Mouse (Mus musculus) MEL (cell line): ENCODE data around the gene Gm37240. TPM values are rescaled to one million over a fixed set of nuclear protein-coding genes. Genes with fewer than 3 reads are reported as not detected.

ENCODE experiments used
- DNase-seq: peaks from one replicate; pipeline ENCODE4 v3.0.0; 2011; ENCODE audit warnings: low read depth, low spot score
- H3K27ac ChIP-seq: 2 replicates; pipeline ENCODE4 v1.5.1; 2012; ENCODE audit warnings: low read depth, mild to moderate bottlenecking, control low read depth, low read length, moderate library complexity; ENCODE audit not compliant: control insufficient read depth
- H3K27me3 ChIP-seq, 2 experiments: fragments of 150-350 bp in 1 of 2; sonication (generic) in 1 of 2; 2 replicates each; pipeline ENCODE4 v1.6.1; 2012; ENCODE audit warnings: low read length in 2 of 2, mild to moderate bottlenecking in 2 of 2, improper control_type of control experiment in 1 of 2, moderate library complexity in 1 of 2; ENCODE audit not compliant: insufficient read depth in 2 of 2, control insufficient read depth in 1 of 2
- H3K36me3 ChIP-seq, 2 experiments: 2 replicates each; pipeline ENCODE4 v1.6.1; 2012 to 2014; ENCODE audit warnings: low read length in 2 of 2, improper control_type of control experiment in 1 of 2, inconsistent platforms in 1 of 2, mild to moderate bottlenecking in 1 of 2; ENCODE audit not compliant: insufficient read depth in 2 of 2, control insufficient read depth in 1 of 2
- H3K4me1 ChIP-seq, 2 experiments: fragments of 150-350 bp in 1 of 2; sonication (generic) in 1 of 2; 2 replicates each; pipeline ENCODE4 v1.6.1; 2012; ENCODE audit warnings: low read length in 2 of 2, improper control_type of control experiment in 1 of 2, mild to moderate bottlenecking in 1 of 2; ENCODE audit not compliant: insufficient read depth in 2 of 2, control insufficient read depth in 1 of 2
- H3K4me3 ChIP-seq, 2 experiments: fragments of 150-350 bp in 1 of 2; sonication (generic) in 1 of 2; 2 replicates each; pipeline ENCODE4 v1.5.1; 2012; ENCODE audit warnings: low read depth in 2 of 2, low read length in 2 of 2, mild to moderate bottlenecking in 2 of 2, moderate library complexity in 2 of 2, control low read depth in 1 of 2, improper control_type of control experiment in 1 of 2; ENCODE audit not compliant: control insufficient read depth in 1 of 2, insufficient read depth in 1 of 2
- H3K79me2 ChIP-seq: 2 replicates; pipeline ENCODE4 v1.6.1; 2012; ENCODE audit warnings: mild to moderate bottlenecking, low read length, moderate library complexity; ENCODE audit not compliant: control insufficient read depth, poor library complexity, insufficient read depth
- H3K9ac ChIP-seq: 2 replicates; pipeline ENCODE4 v1.6.1; 2012; ENCODE audit warnings: low read depth, mild to moderate bottlenecking, control low read depth, low read length, moderate library complexity; ENCODE audit not compliant: control insufficient read depth, poor library complexity, severe bottlenecking
- H3K9me3 ChIP-seq: fragments of 150-350 bp; sonication (generic); replicated peaks from 2 replicates; pipeline ENCODE4 v1.6.1; 2012; ENCODE audit warnings: mild to moderate bottlenecking, low read length, improper control_type of control experiment, moderate library complexity; ENCODE audit not compliant: insufficient read depth
- CTCF ChIP-seq, 3 experiments: IDR thresholded peaks in 2 of 3; conservative IDR thresholded peaks in 1 of 3; 2 replicates each; pipeline ENCODE4 v1.5.1; 2011 to 2012; ENCODE audit warnings: low read length in 3 of 3, low read depth in 2 of 3, mild to moderate bottlenecking in 2 of 3, improper control_type of control experiment in 1 of 3, inconsistent platforms in 1 of 3, mixed read lengths in 1 of 3, moderate library complexity in 1 of 3; ENCODE audit not compliant: control insufficient read depth in 1 of 3, insufficient read depth in 1 of 3, poor library complexity in 1 of 3, severe bottlenecking in 1 of 3
- ELF1 ChIP-seq: IDR thresholded peaks from 2 replicates; pipeline ENCODE4 v1.6.1; 2014; ENCODE audit warnings: low read depth, mild to moderate bottlenecking, inconsistent platforms, low read length, improper control_type of control experiment, moderate library complexity
- HCFC1 ChIP-seq: IDR thresholded peaks from 2 replicates; pipeline ENCODE4 v1.6.1; 2012; ENCODE audit warnings: low read depth, mild to moderate bottlenecking, inconsistent platforms, low read length, improper control_type of control experiment, moderate library complexity
- JUND ChIP-seq: IDR thresholded peaks from 2 replicates; pipeline ENCODE4 v1.6.1; 2011; ENCODE audit warnings: low read depth, mild to moderate bottlenecking, improper control_type of control experiment, low read length
- MAFK ChIP-seq: IDR thresholded peaks from 2 replicates; pipeline ENCODE4 v1.6.1; 2011; ENCODE audit warnings: low read depth, mild to moderate bottlenecking, low read length, improper control_type of control experiment, borderline replicate concordance
- MAX ChIP-seq: IDR thresholded peaks from 2 replicates; pipeline ENCODE4 v1.6.1; 2011; ENCODE audit warnings: low read length, improper control_type of control experiment
- MEF2A ChIP-seq: IDR thresholded peaks from 2 replicates; pipeline ENCODE4 v1.6.1; 2014; ENCODE audit warnings: low read depth, mild to moderate bottlenecking, inconsistent platforms, low read length, improper control_type of control experiment; ENCODE audit not compliant: poor library complexity, insufficient replicate concordance, severe bottlenecking; ENCODE audit errors: extremely low read depth
- RAD21 ChIP-seq: IDR thresholded peaks from 2 replicates; pipeline ENCODE4 v1.6.1; 2011; ENCODE audit warnings: mild to moderate bottlenecking, low read depth, low read length, improper control_type of control experiment
- TAL1 ChIP-seq: IDR thresholded peaks from 2 replicates; pipeline ENCODE4 v1.6.1; 2012; ENCODE audit warnings: mild to moderate bottlenecking, inconsistent platforms, low read length, moderate library complexity, mixed read lengths
- UBTF ChIP-seq: IDR thresholded peaks from 2 replicates; pipeline ENCODE4 v1.6.1; 2012; ENCODE audit warnings: low read depth, mild to moderate bottlenecking, inconsistent platforms, low read length, improper control_type of control experiment, moderate library complexity, borderline replicate concordance; ENCODE audit not compliant: insufficient read depth
- USF1 ChIP-seq: IDR thresholded peaks from 2 replicates; pipeline ENCODE4 v1.6.1; 2014; ENCODE audit warnings: low read depth, mild to moderate bottlenecking, inconsistent platforms, low read length, improper control_type of control experiment, moderate library complexity
- ZC3H11A ChIP-seq: IDR thresholded peaks from 2 replicates; pipeline ENCODE4 v1.6.1; 2012; ENCODE audit warnings: low read depth, mild to moderate bottlenecking, inconsistent platforms, low read length, improper control_type of control experiment
- ZKSCAN1 ChIP-seq: IDR thresholded peaks from 2 replicates; pipeline ENCODE4 v1.6.1; 2012; ENCODE audit warnings: low read depth, mild to moderate bottlenecking, inconsistent platforms, low read length, improper control_type of control experiment, moderate library complexity
- ZNF384 ChIP-seq: IDR thresholded peaks from 2 replicates; pipeline ENCODE4 v1.6.1; 2012; ENCODE audit warnings: low read depth, mild to moderate bottlenecking, inconsistent platforms, low read length, improper control_type of control experiment
- polyA plus RNA-seq, 2 experiments: library from polyadenylated mRNA; stranded (reverse) in 1 of 2; unstranded in 1 of 2; fragments of >175 nt in 1 of 2; fragments of >200 nt in 1 of 2; gene quantifications; 2 replicates each; pipeline versions ENCODE4 v1.2.1 to v1.2.4; 2012; ENCODE audit warnings: low replicate concordance in 2 of 2, low read depth in 1 of 2; ENCODE audit not compliant: insufficient read length in 2 of 2, insufficient read depth in 1 of 2, missing spikeins in 1 of 2
- total RNA-seq: library from RNA; depleted of rRNA; stranded (reverse); fragments of 300-350 nt; gene quantifications from 2 replicates; pipeline ENCODE4 v1.2.3, GENCODE M21; 2012

Gm37240 gene
- total and polyA plus RNA-seq, 3 experiments: 0.04 TPM; not detected in 2

- H3K36me3 ChIP-seq: no peaks in the 10 kb centered on the region
- no peak overlapping the region for H3K4me3 ChIP-seq
- no peak for DNase-seq
- no peaks in the 10 kb centered on the region for H3K4me1 ChIP-seq
- TF ChIP-seq MEF2A: no peak
- no peak for TF ChIP-seq ZNF384
- no peak for TF ChIP-seq ELF1
- no peak for TF ChIP-seq HCFC1
- no peak for TF ChIP-seq JUND
- no peak for TF ChIP-seq CTCF (IDR thresholded peaks at IDR 0.05 in 2 of 3, conservative IDR thresholded peaks at IDR 0.05 in 1 of 3; ENCODE audit: control insufficient read depth in 1 of 3, insufficient read depth in 1 of 3, low read depth in 2 of 3, low read length in 3 of 3, poor library complexity in 1 of 3, severe bottlenecking in 1 of 3)
- TF ChIP-seq MAX: no peak
- no peak for TF ChIP-seq ZKSCAN1
- TF ChIP-seq MAFK: no peak
- TF ChIP-seq, all 39 proteins: peak for 0
- Histone ChIP-seq H3K27me3 (no peaks in the 10 kb centered on the region), H3K27ac (no peak overlapping the region), H3K9ac (no peak overlapping the region), H3K79me2 (no peaks in the 10 kb centered on the region), H3K9me3 (no peaks in the 10 kb centered on the region)
Measured at GRCm38 (mm10) chr3:85203659-85204058, 683.7 kb downstream of the Gm37240 start.

GRCm38 (mm10) chr3:85202726-85203125 is 684.6 kb downstream of the Gm37240 start:
- no peaks in the 10 kb centered on the region for H3K36me3 ChIP-seq
- TF ChIP-seq ZNF384: no peak
- no peak for TF ChIP-seq CTCF (IDR thresholded peaks at IDR 0.05 in 2 of 3, conservative IDR thresholded peaks at IDR 0.05 in 1 of 3; ENCODE audit: control insufficient read depth in 1 of 3, insufficient read depth in 1 of 3, low read depth in 2 of 3, low read length in 3 of 3, poor library complexity in 1 of 3, severe bottlenecking in 1 of 3)
- no peak for TF ChIP-seq USF1
- TF ChIP-seq UBTF: no peak
- TF ChIP-seq TAL1: no peak
- no peaks in the 10 kb centered on the region for H3K4me1 ChIP-seq
- no peaks in the 10 kb centered on the region for H3K9me3 ChIP-seq
- H3K9ac ChIP-seq: no peak overlapping the region
- no peak for DNase-seq
- H3K27me3 ChIP-seq: no peaks in the 10 kb centered on the region
- H3K27ac ChIP-seq: no peak overlapping the region
- H3K79me2 ChIP-seq: no peaks in the 10 kb centered on the region
- H3K4me3 ChIP-seq: no peak overlapping the region

GRCm38 (mm10) chr3:85201785-85202184 is 685.5 kb downstream of the Gm37240 start:
- DNase-seq: no peak
- H3K27ac ChIP-seq: no peak overlapping the region
- no peak for TF ChIP-seq ZC3H11A
- no peak for TF ChIP-seq RAD21
- no peak overlapping the region for H3K9ac ChIP-seq
- H3K4me3 ChIP-seq: no peak overlapping the region
- no peaks in the 10 kb centered on the region for H3K9me3 ChIP-seq
- H3K79me2 ChIP-seq: no peaks in the 10 kb centered on the region
- no peaks in the 10 kb centered on the region for H3K4me1 ChIP-seq
- no peaks in the 10 kb centered on the region for H3K36me3 ChIP-seq
- H3K27me3 ChIP-seq: no peaks in the 10 kb centered on the region
